Mouse (Mus musculus): ENCODE measurements at regions not wholly inside any gene's neighbourhood (a gene's known extent, or its start where the extent isn't known, plus 50 kb on each side); places are given as distances from the start of the nearest gene placed in this dataset.

GRCm38 (mm10) chrX:19199531-19199930, 281.6 kb downstream of the Tex13c3 start:
- DNase-seq (ENCODE audit: low spot score) = no peak

- DNase-seq (ENCODE audit: low spot score) = no peak
Observed at GRCm38 (mm10) chrX:19168983-19169382, 312.1 kb downstream of the Tex13c3 start.

- DNase-seq (ENCODE audit: low spot score) = no peak
Observed at GRCm38 (mm10) chrX:19168546-19168945, 312.6 kb downstream of the Tex13c3 start.

GRCm38 (mm10) chrX:19168111-19168510, 313.0 kb downstream of the Tex13c3 start:
- DNase-seq (ENCODE audit: low spot score) = no peak

- DNase-seq (ENCODE audit: low spot score) = no peak
Observed at GRCm38 (mm10) chrX:19167121-19167853, 313.8 kb downstream of the Tex13c3 start.

- no peak for DNase-seq (ENCODE audit: low spot score)
Observed at GRCm38 (mm10) chrX:19165891-19166644, 315.1 kb downstream of the Tex13c3 start.

GRCm38 (mm10) chrX:19164151-19164550, 317.0 kb downstream of the Tex13c3 start:
- no peak for DNase-seq (ENCODE audit: low spot score)

GRCm38 (mm10) chrX:19162958-19163357, 318.2 kb downstream of the Tex13c3 start:
- no peak for DNase-seq (ENCODE audit: low spot score)

GRCm38 (mm10) chrX:19162351-19162750, 318.8 kb downstream of the Tex13c3 start:
- no peak for DNase-seq (ENCODE audit: low spot score)

GRCm38 (mm10) chrX:19160275-19160930, 320.7 kb downstream of the Tex13c3 start:
- DNase-seq (ENCODE audit: low spot score) = no peak

GRCm38 (mm10) chrX:19157464-19158203, 323.5 kb downstream of the Tex13c3 start:
- DNase-seq (ENCODE audit: low spot score) = no peak

- DNase-seq (ENCODE audit: low spot score) = no peak
Observed at GRCm38 (mm10) chrX:19153619-19154018, 327.5 kb downstream of the Tex13c3 start.

GRCm38 (mm10) chrX:19152170-19152861, 328.8 kb downstream of the Tex13c3 start:
- no peak for DNase-seq (ENCODE audit: low spot score)

GRCm38 (mm10) chrX:19150606-19151005, 330.5 kb downstream of the Tex13c3 start:
- no peak for DNase-seq (ENCODE audit: low spot score)

GRCm38 (mm10) chrX:19148672-19149071, 332.4 kb downstream of the Tex13c3 start:
- DNase-seq (ENCODE audit: low spot score) = no peak

- no peak for DNase-seq (ENCODE audit: low spot score)
Observed at GRCm38 (mm10) chrX:19148251-19148650, 332.9 kb downstream of the Tex13c3 start.

GRCm38 (mm10) chrX:19112753-19113152, 368.4 kb downstream of the Tex13c3 start:
- no peak for DNase-seq (ENCODE audit: low spot score)

- DNase-seq (ENCODE audit: low spot score) = no peak
Observed at GRCm38 (mm10) chrX:19102911-19103310, 378.2 kb downstream of the Tex13c3 start.

GRCm38 (mm10) chrX:19095960-19096359, 385.2 kb downstream of the Tex13c3 start:
- no peak for DNase-seq (ENCODE audit: low spot score)

- DNase-seq (ENCODE audit: low spot score) = no peak
Observed at GRCm38 (mm10) chrX:19084435-19084834, 396.7 kb downstream of the Tex13c3 start.

- no peak for DNase-seq (ENCODE audit: low spot score)
Observed at GRCm38 (mm10) chrX:19080021-19080420, 401.1 kb downstream of the Tex13c3 start.

Measured in spleen, adult 12 weeks (tissue).